Mouse (Mus musculus) telencephalon, adult 2 months (tissue): ENCODE results near the gene Hlcs.

Source experiments
- DNase-seq: peaks from one replicate; pipeline ENCODE4 v3.0.0-alpha.2; 2011; ENCODE audit warnings: low read depth, low spot score

The Hlcs gene

GRCm38 (mm10) chr16:94205528-94206484 is 107.6 kb downstream of the Hlcs start:
- DNase-seq: no peak

DNA sequence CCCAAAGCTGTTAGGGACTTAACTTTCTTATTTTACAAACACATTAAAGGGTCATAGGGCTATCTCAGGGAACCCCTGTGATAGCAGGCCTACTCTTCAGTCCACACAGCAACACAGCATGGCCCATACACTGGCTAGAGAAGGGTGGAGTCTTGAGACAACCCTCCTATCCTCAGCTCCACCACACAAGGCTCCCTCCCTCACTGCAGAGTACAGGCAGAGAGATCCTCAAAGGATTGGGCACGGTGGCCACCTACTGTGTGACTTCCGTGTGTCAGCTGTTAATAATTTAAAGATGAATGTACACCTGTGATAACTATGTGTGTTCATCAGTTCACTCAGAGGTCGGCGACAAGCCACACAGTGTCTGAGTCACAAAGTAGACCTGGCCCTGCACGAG is 112.0 kb downstream of the Hlcs start:
- no peak for DNase-seq

DNA sequence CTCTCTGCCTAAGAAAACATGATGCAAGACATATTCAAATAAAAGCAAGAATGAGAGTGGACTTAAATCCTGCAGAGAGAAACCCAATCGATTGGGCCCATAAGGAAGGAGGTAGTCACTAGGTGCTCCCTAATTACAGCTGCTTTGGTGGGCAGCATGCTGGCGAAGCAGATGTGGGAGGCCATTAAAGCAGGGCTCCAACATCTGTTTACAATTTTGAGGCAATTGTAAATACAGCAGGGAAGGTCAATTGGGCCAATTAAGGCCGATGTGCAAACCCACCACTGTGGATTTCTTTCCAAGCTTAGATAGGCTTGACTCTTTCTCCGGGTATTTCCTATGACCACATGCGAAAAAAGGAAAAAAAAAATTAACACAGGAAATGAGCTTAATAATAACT is 117.5 kb downstream of the Hlcs start:
- no peak for DNase-seq

GRCm38 (mm10) chr16:94191379-94192315 is 121.7 kb downstream of the Hlcs start:
- DNase-seq: no peak

DNA sequence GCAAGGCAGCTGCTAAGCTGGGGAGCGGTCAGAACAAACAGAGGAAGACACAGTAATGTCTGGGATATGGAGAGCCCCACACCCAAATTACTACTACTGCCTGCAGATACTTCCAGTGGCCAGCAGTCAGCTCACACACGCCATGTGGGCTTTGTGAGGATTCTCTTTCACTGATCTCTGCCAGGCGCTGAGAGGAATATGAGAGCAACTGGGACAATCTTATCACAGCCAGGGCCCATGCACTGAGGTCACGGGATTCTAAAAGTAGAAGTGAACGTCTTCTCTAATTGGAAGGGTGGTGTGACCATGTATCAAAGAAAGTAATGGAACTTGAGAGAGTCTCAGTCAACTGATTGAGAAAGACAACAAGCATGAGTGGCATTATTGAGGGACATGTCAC is 123.1 kb downstream of the Hlcs start:
- DNase-seq: no peak

DNA sequence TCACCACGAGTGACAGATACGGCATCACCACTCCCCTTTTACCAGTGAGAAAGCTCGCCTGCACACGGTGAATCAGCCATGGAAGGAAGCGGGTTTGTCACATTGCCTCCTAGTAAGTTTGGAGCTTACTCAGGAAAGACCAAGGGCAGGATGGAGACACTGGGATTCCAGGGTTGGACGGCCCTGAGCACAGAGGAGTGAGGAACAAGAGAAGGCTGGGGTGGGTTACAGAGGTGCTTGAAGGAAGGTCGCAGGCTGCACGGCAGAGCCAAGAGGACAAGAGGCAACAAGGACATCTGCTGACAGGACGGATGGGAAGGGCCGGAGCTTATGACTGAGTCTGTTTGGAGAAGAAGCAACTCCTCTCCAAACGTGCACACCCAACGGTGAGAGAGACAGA is 126.8 kb downstream of the Hlcs start:
- DNase-seq: no peak

DNA sequence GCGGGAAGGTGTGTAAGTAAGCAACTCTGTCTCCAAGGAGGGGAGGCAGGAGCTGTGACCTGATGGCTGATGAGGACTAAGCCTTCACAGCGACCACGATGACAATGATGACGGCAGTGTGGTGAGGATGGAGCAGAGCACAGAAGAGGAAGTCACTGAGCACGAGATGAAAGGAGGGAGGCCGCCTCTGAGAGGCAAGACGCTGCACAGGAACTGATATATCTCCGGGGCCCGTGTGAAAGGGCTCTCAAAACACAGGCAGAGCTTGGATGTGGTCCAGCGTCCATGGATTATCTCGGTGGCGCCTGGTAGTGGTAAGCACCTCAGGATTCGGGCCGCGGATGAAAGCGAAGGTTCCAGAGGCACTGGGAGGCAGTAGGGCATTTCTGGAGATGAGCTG is 127.9 kb downstream of the Hlcs start:
- DNase-seq: no peak

GRCm38 (mm10) chr16:94180122-94180870 is 133.1 kb downstream of the Hlcs start:
- DNase-seq: no peak

- no peak for DNase-seq
Observed at GRCm38 (mm10) chr16:94179341-94180121, 133.8 kb downstream of the Hlcs start.

DNA sequence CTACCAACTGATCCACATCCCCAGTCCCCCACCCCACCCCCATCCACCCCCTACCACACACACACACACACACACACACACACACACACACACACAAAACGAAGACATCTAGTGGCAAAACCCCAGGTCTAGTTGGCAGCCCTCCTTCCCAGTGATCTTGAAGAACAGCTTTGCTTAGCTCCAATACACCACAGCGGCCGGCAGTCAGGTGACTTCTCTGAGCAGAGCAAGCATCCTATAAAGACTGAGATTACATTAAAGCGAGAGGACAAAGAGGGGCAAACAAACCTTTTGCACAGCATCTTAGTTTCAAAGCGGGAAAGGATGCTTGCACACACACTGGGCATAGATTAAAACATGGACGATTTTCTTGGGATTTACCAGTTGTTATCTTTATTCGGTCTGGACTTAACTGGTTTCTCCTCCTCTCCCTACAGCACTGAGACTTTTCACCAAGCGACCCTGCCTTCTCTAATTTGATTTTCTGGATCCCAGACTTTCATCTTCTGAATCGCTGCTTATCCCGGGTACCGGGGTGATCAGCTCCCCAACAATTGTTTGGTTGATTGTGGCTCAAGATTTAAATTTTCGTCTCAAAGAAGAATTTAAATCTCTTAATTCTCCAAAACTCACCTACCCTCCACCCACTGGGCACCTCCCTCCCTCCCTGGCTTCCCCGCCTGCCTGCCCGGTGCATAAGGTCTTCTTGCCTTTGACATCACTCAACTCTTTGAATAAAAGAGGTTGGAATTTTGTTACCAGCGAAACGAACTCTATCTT is 134.7 kb downstream of the Hlcs start:
- DNase-seq: no peak

DNA sequence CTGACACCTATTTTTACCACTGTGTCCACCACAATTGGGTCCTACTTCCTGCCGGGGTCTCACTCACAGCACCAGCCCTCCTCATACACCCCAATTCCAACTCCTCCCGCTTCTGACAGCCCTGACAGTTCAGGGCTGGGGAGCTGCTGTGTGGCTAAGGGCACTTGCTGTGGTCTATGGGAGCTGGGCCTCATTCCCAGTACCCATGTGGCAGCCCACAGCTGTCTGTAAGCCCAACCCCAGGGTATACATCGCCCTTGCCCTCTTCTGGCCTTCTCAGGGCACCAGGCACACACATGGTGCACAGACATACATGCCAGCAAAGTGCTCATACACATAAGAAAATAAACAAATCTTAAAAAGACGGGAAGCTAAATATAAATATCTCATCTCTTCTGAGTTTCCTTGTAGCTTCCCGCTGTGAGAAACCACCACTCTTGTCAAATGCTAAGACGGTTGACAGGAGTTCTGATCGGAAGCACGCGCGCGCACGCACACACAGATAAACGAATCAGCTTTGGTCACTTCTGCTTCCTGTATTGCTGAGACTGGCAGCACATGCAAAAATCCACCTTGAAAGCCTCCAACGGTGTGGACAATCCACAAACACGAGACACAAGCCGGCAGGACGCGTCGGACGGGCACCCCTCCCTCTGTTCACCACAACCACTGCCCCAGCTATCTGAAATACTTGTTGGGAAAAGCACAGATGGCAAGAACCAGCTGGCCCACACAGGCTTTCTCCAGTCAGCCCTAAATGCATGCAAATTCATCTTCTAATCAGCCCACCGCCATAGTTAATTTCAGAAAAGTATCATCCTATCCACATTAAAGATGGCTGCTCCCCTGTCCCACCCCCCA is 136.1 kb downstream of the Hlcs start:
- DNase-seq: peak; percentile 10

- no peak for DNase-seq
Observed at GRCm38 (mm10) chr16:94175366-94175986, 137.9 kb downstream of the Hlcs start.

DNA sequence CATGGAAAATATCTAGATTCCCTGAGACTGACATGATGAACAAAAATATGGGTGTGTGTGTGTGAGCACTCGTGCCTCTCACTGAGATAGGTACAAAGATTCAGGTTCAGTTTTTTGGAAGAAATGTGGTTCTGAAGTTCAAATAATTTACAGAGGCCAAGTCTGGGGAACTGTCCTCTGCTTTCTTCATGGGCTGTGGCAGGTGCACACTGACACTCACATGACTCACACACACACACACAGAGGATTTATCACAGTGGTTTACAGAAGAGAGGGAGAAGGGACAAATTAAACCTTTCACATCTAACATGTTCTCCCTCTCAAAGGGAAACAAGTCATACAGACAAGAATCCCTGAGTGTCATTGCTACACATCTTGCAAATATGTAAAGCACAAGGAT is 140.0 kb downstream of the Hlcs start:
- no peak for DNase-seq

- no peak for DNase-seq
Observed at GRCm38 (mm10) chr16:94170218-94170617, 143.2 kb downstream of the Hlcs start.

- no peak for DNase-seq
Observed at GRCm38 (mm10) chr16:94168655-94169545, 144.5 kb downstream of the Hlcs start.

DNA sequence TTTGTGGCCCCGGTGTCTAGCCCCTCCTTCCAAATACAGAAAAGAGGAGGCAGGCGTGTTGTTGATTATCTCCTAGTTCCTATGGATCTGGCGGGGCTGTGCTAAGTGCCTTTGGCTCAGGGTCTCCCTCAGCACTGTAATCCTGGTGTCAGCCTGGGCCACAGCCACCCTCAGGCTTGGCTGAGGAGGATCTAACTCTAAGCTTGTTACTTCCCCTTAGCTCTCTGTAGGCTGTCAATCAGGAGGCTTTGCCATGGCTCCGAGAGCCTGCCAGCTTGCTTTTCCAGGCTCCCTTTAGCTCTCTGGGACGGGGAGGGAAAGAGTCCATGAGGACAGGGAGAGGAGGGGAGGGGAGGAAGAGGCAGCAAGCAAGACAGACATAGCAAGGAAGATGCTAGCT is 148.4 kb downstream of the Hlcs start:
- no peak for DNase-seq

- no peak for DNase-seq
Observed at GRCm38 (mm10) chr16:94164236-94164635, 149.1 kb downstream of the Hlcs start.

GRCm38 (mm10) chr16:94163051-94163450 is 150.3 kb downstream of the Hlcs start:
- no peak for DNase-seq
